Mouse (Mus musculus): ENCODE measurements around the gene Impg2.

Impg2 gene

GRCm38 (mm10) chr16:56298836-56299235 is 94.7 kb downstream of the Impg2 start:
- in situ Hi-C loops (cut with MboI, MseI) = no loop called here

GRCm38 (mm10) chr16:56302996-56303395 is 98.9 kb downstream of the Impg2 start:
- in situ Hi-C loops (cut with MboI, MseI) = no loop called here

GRCm38 (mm10) chr16:56304167-56304566 is 100.1 kb downstream of the Impg2 start:
- in situ Hi-C loops (cut with MboI, MseI) = no loop called here

GRCm38 (mm10) chr16:56307575-56307974 is 103.5 kb downstream of the Impg2 start:
- in situ Hi-C loops (cut with MboI, MseI) = no loop called here

- in situ Hi-C loops (cut with MboI, MseI) = no loop called here
Observed at GRCm38 (mm10) chr16:56311291-56311690, 107.2 kb downstream of the Impg2 start.
